Mouse (Mus musculus) heart, adult 2 months (tissue): Measurements from ENCODE around the gene Dhx40.

ENCODE experiments used
- CTCF ChIP-seq: fragments of 200-600 bp; IDR thresholded peaks from 2 replicates; pipeline ENCODE4 v1.8.1; 2022; ENCODE audit warnings: antibody characterized with exemption, mild to moderate bottlenecking, moderate library complexity
- POLR2A ChIP-seq: fragments of 200-500 bp; IDR thresholded peaks from 2 replicates; pipeline ENCODE4 v1.6.1; 2011; ENCODE audit warnings: mild to moderate bottlenecking, low read depth, low read length, control low read depth; ENCODE audit not compliant: insufficient read depth

DNA sequence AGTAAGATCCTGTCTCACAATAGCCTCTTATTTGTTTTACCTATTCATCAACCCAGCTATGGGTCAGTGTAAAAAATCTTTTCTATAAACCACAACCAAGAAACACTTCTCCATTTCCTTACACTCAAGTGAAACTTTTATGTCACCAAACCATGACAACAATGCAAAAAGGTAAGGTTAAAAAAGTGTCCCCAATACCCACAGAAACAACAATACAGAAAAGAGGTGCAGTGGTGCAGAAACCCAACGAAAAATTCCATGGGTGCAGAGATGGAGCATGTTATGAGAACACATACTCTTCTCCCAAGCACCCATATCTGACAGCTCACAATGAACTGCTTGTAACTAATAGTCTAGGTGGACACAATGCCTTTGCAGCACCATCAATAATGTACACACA is 13.4 kb downstream of the Dhx40 start:
- TF ChIP-seq POLR2A, result no peak
- no peak for TF ChIP-seq CTCF
